Mouse (Mus musculus): ENCODE results near the gene Il13. TPM values are rescaled to one million over a fixed set of nuclear protein-coding genes. Genes with fewer than 3 reads are reported as not detected.

Gene Il13
- polyA plus RNA-seq, 1 experiment = 0.41 TPM

DNA sequence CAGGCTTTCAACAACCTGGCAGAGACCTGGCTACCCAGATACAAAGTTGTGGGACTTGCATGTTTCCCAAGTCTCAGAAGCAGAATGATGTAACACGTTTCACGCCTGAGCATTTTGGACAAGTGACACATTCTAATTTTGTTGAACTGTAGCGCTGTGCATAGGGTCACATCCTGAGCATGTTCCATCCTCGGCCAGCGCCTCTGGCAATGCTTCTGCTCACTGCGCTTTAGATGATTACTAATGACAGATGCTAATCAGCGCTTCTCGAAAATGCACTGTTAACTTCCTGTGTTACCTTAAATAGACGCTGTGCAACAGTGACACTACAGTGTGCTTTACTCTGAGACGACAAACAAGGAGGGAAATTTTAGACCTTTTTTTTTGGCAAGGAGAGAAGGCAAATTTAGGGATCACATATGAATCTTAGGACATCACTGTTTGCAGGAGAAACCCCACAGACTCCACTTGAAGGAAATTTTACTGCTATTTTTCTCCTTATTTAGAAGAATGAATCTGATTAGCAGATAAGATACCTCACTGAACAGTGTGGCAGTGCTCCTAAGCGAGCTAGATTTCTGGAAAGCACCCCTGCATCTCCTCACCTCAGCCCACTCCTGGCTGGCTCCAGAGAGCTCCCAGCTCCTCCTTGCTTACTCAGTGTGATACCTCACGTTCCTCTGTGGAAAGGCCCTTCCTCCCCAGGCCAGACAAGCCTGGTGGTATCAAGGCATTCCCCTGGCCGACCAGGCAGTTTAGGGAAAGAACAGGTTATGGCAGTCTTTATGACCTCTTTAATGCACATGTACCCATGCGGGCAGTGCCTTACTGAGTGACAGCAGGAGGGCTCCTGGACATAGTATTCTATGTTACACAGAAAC, 28.5 kb upstream of the Il13 start:
- H3K27ac ChIP-seq (ENCODE audit: insufficient read depth, low read depth, low read length) = no peak overlapping the region
- H3K4me3 ChIP-seq (ENCODE audit: low read depth, low read length) = no peak overlapping the region
- TF ChIP-seq CTCF (IDR thresholded peaks at IDR 0.05; ENCODE audit: extremely low read depth, insufficient read length, insufficient replicate concordance, low read depth, low read length) (no peak), POLR2A (IDR thresholded peaks at IDR 0.05; ENCODE audit: low read depth, low read length) (no peak)
- peaks cover 38% of the 10 kb centered on the region for H3K36me3 ChIP-seq (ENCODE audit: control insufficient read depth, insufficient read depth, low read length)
- H3K4me1 ChIP-seq (ENCODE audit: control insufficient read depth, insufficient read depth, insufficient read length, low read length) = no peaks in the 10 kb centered on the region
- H3K27me3 ChIP-seq (ENCODE audit: control insufficient read depth, insufficient read depth, low read length) = no peaks in the 10 kb centered on the region
- WGBS = 74% methylated on average over 14 of the region's 14 CpGs

GRCm38 (mm10) chr11:53657828-53658227, 23.3 kb upstream of the Il13 start:
- no peak overlapping the region for H3K4me3 ChIP-seq (ENCODE audit: low read depth, low read length)
- 87% methylated on average over 6 of the region's 6 CpGs for WGBS

GRCm38 (mm10) chr11:53657381-53657780, 22.9 kb upstream of the Il13 start:
- TF ChIP-seq POLR2A (IDR thresholded peaks at IDR 0.05; ENCODE audit: low read depth, low read length) (no peak), CTCF (IDR thresholded peaks at IDR 0.05; ENCODE audit: extremely low read depth, insufficient read length, insufficient replicate concordance, low read depth, low read length) (no peak)
- H3K27me3 ChIP-seq (ENCODE audit: control insufficient read depth, insufficient read depth, low read length) = no peaks in the 10 kb centered on the region
- no peak overlapping the region for H3K27ac ChIP-seq (ENCODE audit: insufficient read depth, low read depth, low read length)
- no peaks in the 10 kb centered on the region for H3K4me1 ChIP-seq (ENCODE audit: control insufficient read depth, insufficient read depth, insufficient read length, low read length)
- H3K36me3 ChIP-seq (ENCODE audit: control insufficient read depth, insufficient read depth, low read length) = peaks cover 27% of the 10 kb centered on the region
- H3K4me3 ChIP-seq (ENCODE audit: low read depth, low read length) = no peak overlapping the region
- 90% methylated on average over 8 of the region's 8 CpGs for WGBS

More at GRCm38 (mm10) chr11:53657828-53658227, 23.3 kb upstream of the Il13 start:
- no peak for TF ChIP-seq POLR2A (IDR thresholded peaks at IDR 0.05; ENCODE audit: low read depth, low read length)
- Histone ChIP-seq H3K4me1 (ENCODE audit: control insufficient read depth, insufficient read depth, insufficient read length, low read length) (no peaks in the 10 kb centered on the region), H3K27me3 (ENCODE audit: control insufficient read depth, insufficient read depth, low read length) (no peaks in the 10 kb centered on the region), H3K27ac (ENCODE audit: insufficient read depth, low read depth, low read length) (no peak overlapping the region), H3K36me3 (ENCODE audit: control insufficient read depth, insufficient read depth, low read length) (peaks cover 30% of the 10 kb centered on the region)

DNA sequence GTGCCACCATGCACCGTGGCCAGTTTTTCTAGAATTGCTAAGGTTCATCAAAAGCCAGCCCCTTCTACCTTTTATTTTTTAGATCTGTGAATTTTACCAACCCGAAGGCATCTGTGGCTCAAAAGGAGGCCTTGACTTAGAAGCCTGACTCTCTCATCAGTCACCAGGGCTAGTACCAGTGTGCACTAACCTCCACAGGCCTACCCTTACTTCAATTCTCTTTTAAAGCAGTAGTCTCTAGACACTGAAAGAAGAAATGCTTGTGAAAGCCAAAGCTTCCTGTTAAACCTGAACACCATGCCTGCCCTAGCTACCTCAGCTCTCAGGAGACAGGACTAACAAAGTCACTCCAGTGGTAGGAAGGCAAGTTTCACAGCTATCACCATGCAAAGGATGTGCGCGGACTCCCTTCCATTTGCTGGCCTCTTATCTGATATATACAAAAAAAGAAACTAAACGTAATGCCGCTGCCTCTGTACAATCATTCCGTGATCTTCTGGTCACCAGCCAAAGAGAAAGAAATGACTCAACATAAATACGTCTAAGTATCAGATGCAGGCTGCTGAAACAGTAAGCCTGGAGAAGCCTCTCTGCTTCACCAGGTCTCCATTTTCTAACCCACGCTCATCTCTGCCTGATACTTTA, 22.2 kb upstream of the Il13 start:
- peaks cover 34% of the 10 kb centered on the region for H3K36me3 ChIP-seq (ENCODE audit: control insufficient read depth, insufficient read depth, low read length)
- TF ChIP-seq POLR2A (IDR thresholded peaks at IDR 0.05; ENCODE audit: low read depth, low read length) (no peak), CTCF (IDR thresholded peaks at IDR 0.05; ENCODE audit: extremely low read depth, insufficient read length, insufficient replicate concordance, low read depth, low read length) (no peak)
- H3K4me3 ChIP-seq (ENCODE audit: low read depth, low read length) = no peak overlapping the region
- 70% methylated on average over 9 of the region's 9 CpGs for WGBS
- no peaks in the 10 kb centered on the region for H3K4me1 ChIP-seq (ENCODE audit: control insufficient read depth, insufficient read depth, insufficient read length, low read length)
- H3K27ac ChIP-seq (ENCODE audit: insufficient read depth, low read depth, low read length) = no peak overlapping the region
- H3K27me3 ChIP-seq (ENCODE audit: control insufficient read depth, insufficient read depth, low read length) = no peaks in the 10 kb centered on the region

DNA sequence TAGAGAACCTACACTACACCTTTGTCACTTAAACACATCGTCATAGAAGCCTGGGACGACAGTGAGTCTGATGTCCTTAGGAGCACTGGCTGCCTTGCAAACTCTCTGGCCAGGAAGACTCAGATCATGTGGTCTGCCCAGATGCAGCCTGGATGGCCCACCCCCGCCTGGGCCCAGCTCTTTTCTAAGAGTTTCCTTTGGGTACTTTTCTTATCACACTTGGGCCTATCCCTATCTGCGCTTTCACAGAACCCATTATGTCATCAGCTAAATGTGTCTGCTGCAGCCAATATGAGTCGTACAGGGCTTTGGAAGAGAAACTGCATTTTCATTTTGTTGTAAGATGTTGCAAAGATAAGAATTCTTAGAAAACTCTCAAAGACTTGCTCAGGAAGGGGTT, 20.5 kb upstream of the Il13 start:
- H3K4me3 ChIP-seq (ENCODE audit: low read depth, low read length) = no peak overlapping the region
- H3K27me3 ChIP-seq (ENCODE audit: control insufficient read depth, insufficient read depth, low read length) = no peaks in the 10 kb centered on the region
- H3K4me1 ChIP-seq (ENCODE audit: control insufficient read depth, insufficient read depth, insufficient read length, low read length) = no peaks in the 10 kb centered on the region
- no peak for TF ChIP-seq CTCF (IDR thresholded peaks at IDR 0.05; ENCODE audit: extremely low read depth, insufficient read length, insufficient replicate concordance, low read depth, low read length)
- no peak for TF ChIP-seq POLR2A (IDR thresholded peaks at IDR 0.05; ENCODE audit: low read depth, low read length)
- H3K27ac ChIP-seq (ENCODE audit: insufficient read depth, low read depth, low read length) = no peak overlapping the region
- WGBS = 82% methylated on average over 5 of the region's 5 CpGs
- peaks cover 43% of the 10 kb centered on the region for H3K36me3 ChIP-seq (ENCODE audit: control insufficient read depth, insufficient read depth, low read length)

- no peaks in the 10 kb centered on the region for H3K4me1 ChIP-seq (ENCODE audit: control insufficient read depth, insufficient read depth, insufficient read length, low read length)
- no peaks in the 10 kb centered on the region for H3K27me3 ChIP-seq (ENCODE audit: control insufficient read depth, insufficient read depth, low read length)
- no peak overlapping the region for H3K4me3 ChIP-seq (ENCODE audit: low read depth, low read length)
- peaks cover 48% of the 10 kb centered on the region for H3K36me3 ChIP-seq (ENCODE audit: control insufficient read depth, insufficient read depth, low read length)
- 75% methylated on average over 2 of the region's 2 CpGs for WGBS
- no peak overlapping the region for H3K27ac ChIP-seq (ENCODE audit: insufficient read depth, low read depth, low read length)
- TF ChIP-seq CTCF (IDR thresholded peaks at IDR 0.05; ENCODE audit: extremely low read depth, insufficient read length, insufficient replicate concordance, low read depth, low read length) (no peak), POLR2A (IDR thresholded peaks at IDR 0.05; ENCODE audit: low read depth, low read length) (no peak)
These were observed 17.9 kb upstream of the Il13 start for GRCm38 (mm10) chr11:53652427-53652826.

- H3K27me3 ChIP-seq (ENCODE audit: control insufficient read depth, insufficient read depth, low read length) = no peaks in the 10 kb centered on the region
- no peak overlapping the region for H3K4me3 ChIP-seq (ENCODE audit: low read depth, low read length)
- no peak overlapping the region for H3K27ac ChIP-seq (ENCODE audit: insufficient read depth, low read depth, low read length)
- H3K36me3 ChIP-seq (ENCODE audit: control insufficient read depth, insufficient read depth, low read length) = peaks cover 48% of the 10 kb centered on the region
- no peak for TF ChIP-seq CTCF (IDR thresholded peaks at IDR 0.05; ENCODE audit: extremely low read depth, insufficient read length, insufficient replicate concordance, low read depth, low read length)
- no peak for TF ChIP-seq POLR2A (IDR thresholded peaks at IDR 0.05; ENCODE audit: low read depth, low read length)
- WGBS = 72% methylated on average over 4 of the region's 4 CpGs
- H3K4me1 ChIP-seq (ENCODE audit: control insufficient read depth, insufficient read depth, insufficient read length, low read length) = no peaks in the 10 kb centered on the region
These were observed 16.9 kb upstream of the Il13 start for GRCm38 (mm10) chr11:53651441-53651840.
